Mouse (Mus musculus) kidney, embryonic 14.5 days (tissue): ENCODE measurements around the gene Gipc3. TPM values are rescaled to one million over a fixed set of nuclear protein-coding genes. Genes with fewer than 3 reads are reported as not detected.

ENCODE experiments used
- ATAC-seq: fragments of 200-750 bp; cut with Nextera tagmentation; 2 replicates; pipeline ENCODE4 v1.8.0; 2017; ENCODE audit warnings: moderate number of reproducible peaks, mild to moderate bottlenecking, moderate TSS enrichment, moderate library complexity; ENCODE audit not compliant: low FRiP score, low TSS enrichment
- H3K27ac ChIP-seq: fragments of 300-500 bp; sonication (generic); 2 replicates; pipeline ENCODE4 v1.5.1; 2014; ENCODE audit warnings: low read depth, mild to moderate bottlenecking, low read length, moderate library complexity, mixed read lengths
- H3K27me3 ChIP-seq: fragments of 300-500 bp; sonication (generic); 2 replicates; pipeline ENCODE4 v1.6.1; 2014; ENCODE audit warnings: mild to moderate bottlenecking, low read length; ENCODE audit not compliant: control insufficient read depth, insufficient read depth
- H3K36me3 ChIP-seq: fragments of 300-500 bp; sonication (generic); 2 replicates; pipeline ENCODE4 v1.6.1; 2014; ENCODE audit warnings: low read length, mixed read lengths; ENCODE audit not compliant: control insufficient read depth, insufficient read depth
- H3K4me1 ChIP-seq: fragments of 300-500 bp; sonication (generic); 2 replicates; pipeline ENCODE4 v1.6.1; 2014; ENCODE audit warnings: low read length, mixed read lengths; ENCODE audit not compliant: control insufficient read depth, insufficient read depth
- H3K4me2 ChIP-seq: fragments of 300-500 bp; sonication (generic); replicated peaks from 2 replicates; pipeline ENCODE4 v1.6.1; 2014; ENCODE audit warnings: low read depth, mild to moderate bottlenecking, low read length
- H3K4me3 ChIP-seq: fragments of 300-500 bp; sonication (generic); 2 replicates; pipeline ENCODE4 v1.5.1; 2014; ENCODE audit warnings: mild to moderate bottlenecking, low read length
- H3K9ac ChIP-seq: fragments of 300-500 bp; sonication (generic); 2 replicates; pipeline ENCODE4 v1.6.1; 2014; ENCODE audit warnings: low read depth, mild to moderate bottlenecking, low read length, moderate library complexity
- H3K9me3 ChIP-seq: fragments of 300-500 bp; sonication (generic); 2 replicates; pipeline ENCODE4 v1.6.1; 2016; ENCODE audit warnings: low read length; ENCODE audit not compliant: control insufficient read depth
- WGBS: fragments of 180-500 bp; shearing (Covaris S2); extraction: QIAGEN DNeasy Blood & Tissue Kit; methylation state at CpG from one replicate; pipeline ENCODE4 v1.1.7; 2014; 5-methylcytosine and 5-hydroxymethylcytosine counted together
- polyA plus RNA-seq: library from polyadenylated mRNA; unstranded; fragments of >200 nt; fragmentation: Nextera tagmentation; extraction: Ambion mirVana; gene quantifications from 2 replicates; pipeline ENCODE4 v1.2.1, GENCODE M21; 2014

The Gipc3 gene
- polyA plus RNA-seq, 1 experiment from 2014 or later = 0.05 TPM

GRCm38 (mm10) chr10:81295185-81295584, 47.9 kb downstream of the Gipc3 start:
- 87% methylated on average over 5 of the region's 6 CpGs for WGBS
- Histone ChIP-seq H3K36me3 (no peaks in the 10 kb centered on the region), H3K4me1 (peaks cover 39% of the 10 kb centered on the region), H3K27me3 (peaks cover 12% of the 10 kb centered on the region), H3K9me3 (no peaks in the 10 kb centered on the region), H3K4me2 (no peak overlapping the region), H3K4me3 (no peak overlapping the region), H3K27ac (no peak overlapping the region), H3K9ac (peak overlapping the region; percentile 50; the same call in 1 of the 2 replicates)
- ATAC-seq = no peak

GRCm38 (mm10) chr10:81294442-81294841, 48.6 kb downstream of the Gipc3 start:
- Histone ChIP-seq H3K9ac (peak overlapping the region; percentile 50), H3K9me3 (no peaks in the 10 kb centered on the region), H3K27me3 (peaks cover 16% of the 10 kb centered on the region), H3K36me3 (no peaks in the 10 kb centered on the region), H3K4me3 (peak overlapping the region; percentile 77), H3K27ac (no peak overlapping the region), H3K4me1 (peaks cover 32% of the 10 kb centered on the region), H3K4me2 (peak overlapping the region; percentile 99)
- 33% methylated on average over 8 of the region's 8 CpGs for WGBS
- ATAC-seq = no peak

GRCm38 (mm10) chr10:81293334-81294030, 49.6 kb downstream of the Gipc3 start:
- Histone ChIP-seq H3K9me3 (no peaks in the 10 kb centered on the region), H3K27ac (peak overlapping the region; percentile 40), H3K4me2 (peak overlapping the region; percentile 99), H3K36me3 (no peaks in the 10 kb centered on the region), H3K4me3 (peak overlapping the region; percentile 77), H3K27me3 (peaks cover 16% of the 10 kb centered on the region), H3K9ac (peak overlapping the region; percentile 50), H3K4me1 (peaks cover 24% of the 10 kb centered on the region)
- no peak for ATAC-seq
- 2% methylated on average over 25 of the region's 25 CpGs for WGBS

- no peaks in the 10 kb centered on the region for H3K36me3 ChIP-seq
- peaks cover 29% of the 10 kb centered on the region for H3K4me1 ChIP-seq
- H3K27me3 ChIP-seq = peaks cover 16% of the 10 kb centered on the region
- peak within 1 kb of the TSS; percentile 40 for H3K27ac ChIP-seq
- H3K9ac ChIP-seq = peak within 1 kb of the TSS; percentile 50
- peak; percentile 95 for ATAC-seq
- H3K4me2 ChIP-seq = peak within 1 kb of the TSS; percentile 99
- under 1% methylated on average over 66 of the region's 80 CpGs for WGBS
- H3K4me3 ChIP-seq = peak within 1 kb of the TSS; percentile 77
- no peaks in the 10 kb centered on the region for H3K9me3 ChIP-seq
These were observed 50.3 kb downstream of the Gipc3 start, which contains the start of gene Pip5k1c for GRCm38 (mm10) chr10:81292554-81293333. Gene Pip5k1c, plus strand, starts transcription at chr10:81292963.

GRCm38 (mm10) chr10:81291511-81292104, 51.5 kb downstream of the Gipc3 start, which contains the start of gene Tjp3:
Gene Tjp3, minus strand, starts transcription at chr10:81291581.
- Histone ChIP-seq H3K4me2 (peak within 1 kb of the TSS; percentile 36), H3K27me3 (peaks cover 16% of the 10 kb centered on the region), H3K4me3 (peak within 1 kb of the TSS; percentile 29), H3K36me3 (no peaks in the 10 kb centered on the region), H3K9me3 (no peaks in the 10 kb centered on the region), H3K27ac (peak within 1 kb of the TSS; percentile 30; the same call in 1 of the 2 replicates), H3K9ac (peak within 1 kb of the TSS; percentile 28; the same call in 1 of the 2 replicates), H3K4me1 (peaks cover 24% of the 10 kb centered on the region)
- 63% methylated on average over 9 of the region's 9 CpGs for WGBS
- no peak for ATAC-seq

- Histone ChIP-seq H3K4me1 (peaks cover 24% of the 10 kb centered on the region), H3K9me3 (no peaks in the 10 kb centered on the region), H3K4me3 (peak overlapping the region; percentile 29), H3K36me3 (no peaks in the 10 kb centered on the region), H3K27ac (peak overlapping the region; percentile 30; the same call in 1 of the 2 replicates), H3K9ac (peak overlapping the region; percentile 28; the same call in 1 of the 2 replicates), H3K27me3 (peaks cover 16% of the 10 kb centered on the region), H3K4me2 (peak overlapping the region; percentile 36)
- 17% methylated on average over 24 of the region's 24 CpGs for WGBS
- ATAC-seq = no peak
These were observed 52.2 kb downstream of the Gipc3 start for GRCm38 (mm10) chr10:81290698-81291460.

GRCm38 (mm10) chr10:81289811-81290210, 53.3 kb downstream of the Gipc3 start:
- H3K9me3 ChIP-seq = no peaks in the 10 kb centered on the region
- H3K4me3 ChIP-seq = no peak overlapping the region
- peaks cover 28% of the 10 kb centered on the region for H3K4me1 ChIP-seq
- H3K27ac ChIP-seq = no peak overlapping the region
- H3K27me3 ChIP-seq = peaks cover 23% of the 10 kb centered on the region
- H3K4me2 ChIP-seq = no peak overlapping the region
- H3K36me3 ChIP-seq = no peaks in the 10 kb centered on the region
- 64% methylated on average over 14 of the region's 14 CpGs for WGBS
- no peak for ATAC-seq
- H3K9ac ChIP-seq = no peak overlapping the region

GRCm38 (mm10) chr10:81289278-81289677, 53.8 kb downstream of the Gipc3 start:
- H3K4me3 ChIP-seq = no peak overlapping the region
- H3K27ac ChIP-seq = no peak overlapping the region
- no peaks in the 10 kb centered on the region for H3K36me3 ChIP-seq
- 3% methylated on average over 7 of the region's 7 CpGs for WGBS
- ATAC-seq = no peak
- H3K9me3 ChIP-seq = no peaks in the 10 kb centered on the region
- H3K4me2 ChIP-seq = no peak overlapping the region
- peaks cover 24% of the 10 kb centered on the region for H3K4me1 ChIP-seq
- peaks cover 28% of the 10 kb centered on the region for H3K27me3 ChIP-seq
- no peak overlapping the region for H3K9ac ChIP-seq
